Mouse (Mus musculus) activated CD4-positive, CD25-positive, alpha-beta regulatory T cell, adult 4 months (primary cell): ENCODE results near the gene Plcb1. TPM values are rescaled to one million over a fixed set of nuclear protein-coding genes. Genes with fewer than 3 reads are reported as not detected.

Experiments
- ATAC-seq: one replicate; pipeline ENCODE4 v1.8.0; 2017
- polyA plus RNA-seq, 2 experiments: library from polyadenylated mRNA; unstranded; fragments of 100-300 nt; shearing (Covaris generic); gene quantifications; one replicate each; pipeline ENCODE4 v1.2.1; 2017

The Plcb1 gene
- polyA plus RNA-seq, 2 experiments from 2014 or later, result not detected

DNA sequence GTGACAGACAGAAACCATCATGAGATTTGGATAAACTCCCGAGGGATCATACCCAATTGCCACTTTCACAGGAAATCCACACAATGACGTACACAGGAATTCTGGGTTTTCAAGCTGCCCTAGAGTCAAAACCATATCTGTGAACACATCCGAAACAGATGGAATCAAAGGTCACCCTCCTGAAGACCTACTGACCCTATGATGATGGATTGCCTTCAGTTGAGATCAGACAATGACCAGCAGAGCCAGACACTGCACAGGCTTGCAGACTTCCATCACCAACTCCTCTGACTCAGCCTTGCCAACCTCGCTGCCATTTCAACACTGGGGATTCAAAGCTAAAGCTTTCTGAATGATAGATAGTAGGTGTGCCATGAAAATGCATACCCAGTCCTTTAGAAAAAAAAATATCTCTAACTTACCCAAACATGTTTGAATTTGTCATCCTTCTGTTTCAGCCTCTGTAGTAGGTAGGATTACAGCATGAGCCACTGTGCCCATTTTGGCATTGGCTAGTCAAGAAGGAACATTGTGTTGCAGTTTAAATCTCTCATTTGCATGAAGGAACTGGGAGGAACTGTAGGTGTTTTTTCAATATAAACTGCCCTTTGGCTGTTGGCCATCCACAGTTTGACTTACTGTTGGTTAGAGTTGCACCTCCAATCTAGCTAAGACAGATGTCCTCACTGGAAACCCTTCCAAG, 429.0 kb downstream of the Plcb1 start:
- ATAC-seq, result no peak

DNA sequence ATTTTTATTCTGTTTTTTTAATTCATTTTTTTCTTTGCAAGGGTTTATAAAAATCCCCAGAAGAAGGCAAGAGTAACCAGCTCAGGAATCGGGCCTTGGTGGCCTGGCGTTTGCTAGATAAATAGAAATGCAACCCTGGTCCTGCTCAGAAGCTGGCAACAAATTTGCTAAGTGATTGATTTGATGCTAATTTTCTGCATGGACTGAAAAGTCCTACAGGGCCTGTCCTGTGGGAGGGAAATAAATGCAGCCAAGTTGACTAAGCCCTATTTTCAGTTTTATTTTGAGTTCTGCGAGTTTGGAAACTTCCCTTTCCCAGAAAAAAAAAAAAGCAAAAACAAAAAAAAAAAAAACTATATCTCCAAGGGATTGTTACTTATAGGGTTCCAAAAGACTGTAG, 433.5 kb downstream of the Plcb1 start:
- no peak for ATAC-seq

DNA sequence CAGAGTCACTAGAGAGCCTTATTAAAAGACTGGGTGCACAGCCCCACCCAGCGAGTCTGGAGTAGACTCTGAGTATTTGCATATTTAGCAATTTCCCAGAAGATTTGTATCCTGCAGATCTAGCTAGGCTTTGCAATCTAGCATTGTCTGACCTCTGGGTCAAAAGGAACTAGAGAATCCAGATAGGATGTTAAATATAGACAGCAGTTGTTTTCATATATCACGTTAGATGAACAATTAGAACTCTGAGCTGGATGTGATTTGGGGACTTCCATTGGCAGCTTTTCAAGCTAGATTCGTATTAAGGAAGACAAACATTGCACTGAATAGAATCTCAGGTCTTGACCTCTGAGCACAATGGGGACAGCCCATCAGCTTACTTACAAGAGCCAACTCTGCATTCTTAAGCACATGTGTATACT, 439.7 kb downstream of the Plcb1 start:
- ATAC-seq, result no peak

DNA sequence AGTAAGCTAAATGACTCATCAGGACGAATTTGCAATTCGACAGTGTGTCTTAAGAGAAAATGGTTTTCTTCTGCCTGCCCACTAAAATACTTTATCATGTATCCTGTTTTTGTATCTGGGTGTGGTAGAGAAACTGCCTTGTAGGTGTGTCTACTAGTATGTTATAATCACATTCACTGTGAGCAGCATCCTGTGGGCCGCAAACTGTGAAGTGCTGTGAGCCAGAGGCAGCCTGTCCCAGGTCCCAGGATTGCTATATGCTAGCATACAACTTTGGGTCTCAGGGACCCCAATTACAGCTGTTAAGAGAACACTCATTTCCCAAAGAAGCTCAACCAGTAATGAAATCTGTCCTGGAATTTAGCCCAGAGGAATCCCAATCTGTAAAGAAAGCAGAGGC, 444.4 kb downstream of the Plcb1 start:
- ATAC-seq, result no peak

DNA sequence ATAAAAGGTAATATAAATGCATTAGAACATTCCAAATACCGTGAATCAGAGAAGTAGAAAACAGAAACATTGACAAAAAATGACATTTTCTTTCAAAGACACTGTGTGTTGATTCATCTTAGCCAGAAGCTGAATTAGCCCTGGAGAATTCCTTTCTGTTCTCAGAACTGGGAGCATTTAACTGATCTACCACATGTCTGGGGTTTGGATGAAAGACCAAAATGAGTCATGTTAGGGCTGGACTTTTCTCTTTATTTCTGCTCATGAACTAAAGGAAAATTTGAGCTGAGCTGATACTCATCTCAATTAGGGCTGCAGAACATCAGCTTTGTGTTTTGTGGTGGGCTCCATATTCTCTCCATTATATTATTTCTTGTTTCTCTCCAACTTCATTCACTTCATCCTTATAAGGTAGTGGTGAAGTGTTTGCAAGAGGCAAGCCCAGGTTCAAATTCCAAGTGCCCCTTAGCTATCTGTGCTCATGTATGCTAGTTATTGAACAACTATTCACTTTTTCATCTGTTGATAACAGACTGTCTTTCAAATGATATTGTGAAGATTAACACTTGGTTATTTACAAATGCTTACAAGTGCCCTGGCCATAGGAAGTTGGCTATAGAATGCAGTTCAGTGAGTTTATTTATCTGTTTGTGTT, 456.9 kb downstream of the Plcb1 start:
- ATAC-seq, result no peak

DNA sequence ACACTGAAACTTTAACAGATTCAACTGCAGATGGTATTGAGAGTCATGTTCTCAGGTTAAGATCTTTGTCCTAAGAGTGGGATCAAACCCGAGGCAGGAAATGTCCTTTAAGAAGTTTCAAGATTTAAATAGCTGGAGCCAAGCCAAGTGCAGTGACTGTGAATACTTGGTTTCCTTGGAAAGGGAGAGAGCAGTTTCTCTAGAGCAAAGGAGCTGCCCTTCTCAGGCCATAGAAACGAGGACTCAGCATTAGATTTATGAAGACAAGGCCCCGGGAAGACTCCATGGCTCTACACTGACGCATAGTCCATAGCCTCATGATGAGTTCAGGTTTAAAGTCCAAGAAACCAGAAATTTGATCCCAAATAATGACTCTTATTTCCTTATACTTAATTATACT, 457.9 kb downstream of the Plcb1 start:
- no peak for ATAC-seq

DNA sequence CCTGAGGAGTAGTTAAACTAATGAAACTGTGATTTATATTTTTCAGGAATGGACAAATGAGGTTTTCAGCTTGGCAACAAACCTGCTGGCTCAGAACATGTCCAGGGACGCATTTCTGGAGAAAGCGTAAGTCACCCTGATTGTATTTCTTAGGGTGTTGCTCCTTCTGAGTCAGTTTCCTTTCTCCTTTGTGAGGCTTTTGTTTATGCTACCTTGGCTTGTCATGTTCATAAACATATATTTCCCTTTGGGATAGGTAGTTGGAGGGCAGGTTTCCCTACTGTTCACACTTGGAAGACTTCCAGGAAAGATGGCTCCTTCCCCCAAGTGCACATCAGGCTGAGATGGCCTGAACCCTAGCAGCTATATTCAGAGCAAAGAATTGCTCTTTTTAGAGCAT, 464.1 kb downstream of the Plcb1 start:
- ATAC-seq, result no peak

DNA sequence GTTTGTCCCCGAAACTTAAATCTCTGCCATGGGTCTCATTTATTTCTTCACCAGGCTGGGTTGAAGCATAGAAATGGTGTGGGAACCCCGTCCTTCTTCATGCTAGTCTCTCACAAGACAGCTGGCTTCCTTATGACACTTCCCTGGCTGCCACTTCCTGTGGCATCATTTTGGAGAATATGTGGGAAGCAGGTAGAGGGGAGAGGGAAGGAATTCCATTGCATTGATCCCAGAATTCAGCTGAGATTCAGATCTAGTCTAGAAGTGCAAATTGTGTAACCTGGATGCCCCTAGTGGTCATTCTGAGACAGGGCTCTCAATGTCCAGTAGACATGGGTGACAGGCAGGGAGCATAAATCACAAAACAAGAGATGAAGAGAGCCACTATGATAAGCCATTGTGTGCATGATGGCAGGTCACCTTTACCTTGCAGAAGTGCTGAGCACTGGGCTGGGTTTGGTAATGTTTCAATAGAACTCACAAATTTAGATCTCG, 466.0 kb downstream of the Plcb1 start:
- no peak for ATAC-seq

DNA sequence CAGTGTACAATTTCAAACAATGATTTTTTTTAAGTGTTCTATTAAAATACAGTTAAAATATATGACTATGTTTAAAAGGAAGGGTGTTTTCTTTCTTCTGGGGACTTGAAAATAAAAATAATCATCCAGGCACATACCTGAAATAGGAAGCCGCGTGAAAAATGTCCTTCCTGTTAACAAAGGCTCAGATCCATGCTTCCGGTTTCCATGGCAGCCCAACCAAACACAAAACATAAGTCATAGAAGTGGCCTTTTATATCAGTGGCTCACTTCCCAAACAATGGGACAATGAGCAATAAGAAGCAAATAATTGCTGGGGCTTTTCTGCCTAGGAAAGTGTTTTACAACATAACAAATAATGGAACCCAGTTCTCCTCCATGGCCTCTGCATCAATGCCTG, 473.3 kb downstream of the Plcb1 start:
- ATAC-seq, result no peak

DNA sequence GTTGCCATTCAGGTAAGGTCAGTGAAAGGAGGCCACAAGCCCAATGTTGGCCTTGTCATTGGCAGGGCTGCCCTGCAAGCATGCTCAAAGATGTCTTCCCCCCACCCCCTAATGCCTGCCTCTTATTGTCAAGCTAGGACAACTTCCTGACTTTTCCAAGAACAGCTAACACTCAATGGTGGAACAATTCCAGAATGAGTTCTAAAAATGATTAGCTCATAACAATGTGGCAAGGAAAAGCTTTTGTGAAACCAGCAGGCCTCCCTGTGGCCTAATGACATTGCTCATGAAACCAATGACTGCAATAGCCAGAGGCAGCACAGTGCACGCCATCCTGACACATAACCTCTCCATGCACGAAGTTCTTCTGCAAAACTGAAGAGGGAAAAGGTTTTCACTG, 478.1 kb downstream of the Plcb1 start:
- no peak for ATAC-seq

DNA sequence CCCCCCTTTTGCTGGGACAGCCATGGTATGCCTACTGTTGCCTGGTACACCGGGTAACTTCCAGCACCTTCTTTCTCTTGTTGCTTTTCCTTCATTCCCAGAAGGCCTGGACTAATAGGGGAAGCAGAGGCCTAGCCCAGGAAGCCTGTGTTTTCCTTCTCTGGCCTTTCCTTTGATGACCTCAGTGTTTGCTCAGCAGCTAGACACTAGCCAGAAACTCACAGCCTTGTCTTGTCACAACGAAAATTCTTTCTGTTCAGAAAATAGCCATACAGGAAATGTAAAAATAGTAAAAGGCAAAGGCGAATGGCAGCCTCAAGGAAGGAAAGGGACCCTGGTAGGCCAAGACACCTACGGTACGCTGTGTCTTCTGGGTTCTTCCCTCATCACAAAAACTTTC, 489.1 kb downstream of the Plcb1 start:
- ATAC-seq, result no peak

DNA sequence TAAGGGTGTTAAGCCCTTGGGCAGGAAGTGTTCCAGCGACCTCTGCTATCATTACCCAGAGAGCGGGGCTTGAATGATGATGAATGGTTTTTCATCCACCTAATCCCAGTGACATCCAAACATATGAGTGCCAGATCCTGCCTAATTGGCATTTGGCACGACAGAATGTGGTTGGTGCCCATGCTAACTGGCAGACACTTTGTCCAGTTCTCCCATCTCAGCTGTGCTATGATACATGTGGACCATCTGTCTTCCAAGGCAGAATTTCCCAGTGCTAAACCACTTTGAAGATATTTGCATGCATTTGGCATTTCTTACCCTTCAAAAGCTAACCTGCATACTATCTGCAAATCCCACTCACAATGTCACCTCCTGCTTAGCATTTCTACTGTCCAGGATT, 492.6 kb downstream of the Plcb1 start:
- no peak for ATAC-seq

DNA sequence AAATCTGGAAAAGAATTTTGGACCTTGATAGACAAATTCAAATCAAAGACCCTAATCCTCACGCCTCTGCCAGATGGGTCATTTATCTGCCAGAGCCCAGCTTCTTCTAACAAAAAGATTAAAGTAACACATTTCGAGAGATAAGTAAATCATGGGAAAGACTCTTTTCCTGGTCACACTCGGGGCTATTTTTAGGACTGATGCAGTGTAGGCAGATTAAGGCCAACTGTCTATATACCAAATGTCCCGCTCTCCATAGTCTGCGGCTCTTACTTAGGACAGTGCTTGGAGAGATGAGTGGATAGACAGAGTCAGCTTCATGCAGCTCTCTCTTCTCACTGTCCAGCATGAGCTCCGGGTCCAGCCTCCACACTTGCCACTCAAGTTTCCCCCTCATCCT, 493.2 kb downstream of the Plcb1 start:
- no peak for ATAC-seq

DNA sequence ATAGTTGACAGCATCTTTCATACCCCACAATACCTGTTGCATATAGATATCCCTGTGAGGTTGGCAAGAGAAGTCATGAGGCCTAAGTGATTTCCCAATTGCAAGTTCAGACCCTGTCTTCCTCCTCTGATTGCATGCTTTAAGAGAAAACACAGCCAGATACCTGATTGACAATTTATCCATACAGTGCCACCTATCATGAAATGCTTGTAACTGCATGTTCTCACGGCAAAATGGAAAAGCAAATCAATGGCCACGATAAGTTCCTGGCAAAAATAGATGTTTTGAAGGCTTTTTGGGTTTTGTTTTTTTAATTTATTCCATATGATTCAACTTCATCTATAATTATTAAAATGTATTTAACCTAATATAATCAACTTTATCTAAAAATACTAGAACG, 497.9 kb downstream of the Plcb1 start:
- ATAC-seq, result no peak

DNA sequence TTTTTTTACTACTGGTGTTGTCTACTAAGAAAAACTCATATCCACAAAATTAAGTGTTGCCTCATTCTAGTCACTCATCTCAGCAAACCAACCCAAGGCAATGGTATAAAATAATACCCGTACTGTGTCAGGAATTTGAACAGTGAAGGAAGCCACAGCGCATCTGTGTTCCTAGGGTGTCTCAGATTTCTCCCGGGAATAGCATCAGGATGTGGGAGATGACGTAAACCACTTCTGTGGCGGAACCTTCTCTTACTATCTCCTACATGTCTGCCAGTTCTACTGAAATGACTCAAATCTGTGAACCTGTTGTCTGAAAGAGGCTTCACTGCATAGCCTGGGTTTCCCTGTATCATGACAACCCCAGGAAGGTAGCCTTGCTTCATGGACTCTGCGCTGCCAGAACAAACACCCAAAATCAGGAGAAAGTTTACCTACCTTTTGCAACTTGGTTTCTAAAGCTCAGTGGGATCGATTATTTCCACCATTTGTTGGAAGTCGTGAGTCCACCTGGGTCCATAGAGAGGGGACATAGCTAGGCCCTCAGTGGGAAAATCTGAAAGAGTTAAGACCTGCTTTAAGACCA, 510.4 kb downstream of the Plcb1 start:
- ATAC-seq, result no peak

DNA sequence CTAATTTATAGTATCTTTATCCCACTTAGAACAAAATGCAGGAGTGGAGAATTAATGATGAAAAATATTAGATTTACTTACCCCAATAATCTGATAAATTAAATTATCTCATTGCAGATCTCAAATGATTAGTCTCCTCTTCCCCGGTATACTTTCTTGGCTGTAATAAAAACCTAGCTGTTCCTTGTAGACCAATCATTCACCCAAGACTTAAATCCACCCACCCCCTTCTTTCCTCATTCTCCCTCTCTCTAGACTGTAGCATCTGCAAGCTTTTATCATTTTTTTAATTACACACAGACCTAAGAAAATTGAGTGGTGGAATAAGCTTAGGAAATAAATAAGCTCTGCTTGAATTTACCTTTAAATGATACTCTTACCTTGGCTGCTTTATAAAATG, 514.6 kb downstream of the Plcb1 start:
- ATAC-seq, result no peak

DNA sequence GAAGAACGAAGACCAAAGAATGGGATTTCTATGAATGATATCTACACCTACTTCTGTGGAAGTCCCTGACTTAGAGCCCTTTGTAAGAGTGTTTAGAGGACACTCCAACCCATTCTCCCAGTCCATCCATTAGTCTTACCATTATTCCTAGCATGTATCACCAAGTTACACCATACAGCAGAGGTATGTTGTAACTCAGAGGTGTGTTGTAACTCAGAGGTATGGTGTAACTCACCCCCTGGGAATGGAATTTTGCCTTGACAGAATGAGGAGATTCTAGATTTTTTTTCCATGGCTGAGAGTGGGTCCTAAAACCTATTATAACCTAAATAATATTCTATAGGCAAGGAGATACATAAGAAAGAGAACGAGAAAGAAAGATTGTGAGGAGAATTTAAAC, 516.6 kb downstream of the Plcb1 start:
- ATAC-seq, result no peak

DNA sequence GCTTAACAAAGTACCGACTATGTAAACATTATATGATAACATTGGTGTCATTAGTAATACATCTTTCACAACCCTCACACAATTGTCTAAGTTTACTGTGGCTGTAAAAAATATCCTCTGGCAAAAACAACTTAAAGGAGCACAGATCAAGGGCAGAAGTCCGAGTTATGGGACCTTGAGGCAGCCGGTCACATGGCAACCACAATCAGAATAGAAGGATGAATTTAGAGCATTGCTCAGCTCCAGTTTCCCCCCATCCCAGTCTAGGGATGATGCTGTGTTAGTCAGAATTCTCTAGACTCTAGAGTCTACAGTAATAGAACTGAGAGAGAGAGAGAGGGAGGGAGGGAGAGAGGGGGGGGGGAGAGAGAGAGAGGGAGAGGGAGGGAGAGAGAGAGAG, 519.3 kb downstream of the Plcb1 start:
- ATAC-seq, result no peak

DNA sequence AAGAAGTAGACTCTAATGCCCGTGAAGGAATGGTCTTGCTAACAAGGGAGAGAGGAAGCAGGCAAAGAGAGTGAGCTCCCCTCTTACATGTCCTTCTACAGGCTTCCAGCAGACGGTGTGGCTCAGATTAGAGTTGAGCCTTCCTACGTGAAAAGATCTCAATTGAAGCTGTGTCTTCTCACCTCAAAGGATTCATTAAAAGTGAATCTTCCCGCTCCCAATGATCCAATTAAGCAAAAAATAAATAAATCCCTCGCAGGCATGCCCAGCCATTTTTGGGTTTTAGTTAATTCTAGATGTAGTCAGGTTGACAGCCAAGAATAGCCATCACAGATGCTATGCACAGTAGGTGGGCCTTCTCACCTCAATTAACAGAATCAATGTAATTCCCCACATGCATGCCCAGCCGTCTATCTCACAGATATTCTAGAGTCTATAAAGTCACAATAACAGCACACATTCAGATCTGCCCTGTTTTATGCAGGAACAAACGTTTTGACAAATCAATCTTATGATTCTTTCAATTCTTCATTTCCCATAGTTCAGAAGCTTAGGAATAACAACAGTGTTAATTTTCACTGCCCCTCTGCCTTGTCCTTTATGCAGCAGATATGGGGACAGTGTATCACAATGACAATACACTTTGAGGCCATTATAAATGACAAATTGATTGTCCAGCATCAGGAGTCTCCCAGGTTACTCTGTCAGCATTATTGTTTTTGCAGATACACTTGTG, 520.0 kb downstream of the Plcb1 start:
- no peak for ATAC-seq

DNA sequence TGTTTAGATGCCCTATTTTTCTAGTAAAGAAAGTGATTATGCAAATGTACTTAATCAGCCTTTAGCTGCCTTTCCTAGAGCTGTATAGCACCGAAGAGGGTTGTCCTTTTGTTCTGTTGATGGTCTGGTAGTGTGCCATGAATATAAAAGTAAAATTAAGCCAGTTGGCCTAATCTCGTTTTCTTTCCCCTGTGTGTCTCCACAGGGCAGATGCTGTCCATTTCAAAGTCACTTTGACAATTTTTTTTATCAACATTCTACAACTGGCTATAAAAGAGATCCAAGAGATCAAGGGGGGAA, 520.6 kb downstream of the Plcb1 start:
- no peak for ATAC-seq

DNA sequence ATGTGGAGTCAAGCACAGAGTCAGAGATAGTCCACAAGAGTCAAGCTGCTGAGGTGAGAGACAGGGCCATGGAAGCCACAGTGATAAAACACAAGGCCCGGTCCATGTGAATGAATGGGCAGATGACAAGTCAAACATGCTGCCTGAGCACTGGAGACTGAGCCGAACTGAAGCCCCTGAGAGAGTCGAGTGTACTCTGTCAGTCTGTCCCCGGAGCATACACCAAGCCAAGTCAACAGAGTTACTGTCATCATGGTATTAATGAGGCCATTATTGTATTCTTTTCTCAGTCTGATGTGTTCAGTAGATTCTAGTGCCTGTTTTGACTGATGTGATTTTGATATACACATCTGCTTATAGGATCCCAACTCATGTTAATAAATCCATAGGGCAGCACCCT, 521.9 kb downstream of the Plcb1 start:
- no peak for ATAC-seq

DNA sequence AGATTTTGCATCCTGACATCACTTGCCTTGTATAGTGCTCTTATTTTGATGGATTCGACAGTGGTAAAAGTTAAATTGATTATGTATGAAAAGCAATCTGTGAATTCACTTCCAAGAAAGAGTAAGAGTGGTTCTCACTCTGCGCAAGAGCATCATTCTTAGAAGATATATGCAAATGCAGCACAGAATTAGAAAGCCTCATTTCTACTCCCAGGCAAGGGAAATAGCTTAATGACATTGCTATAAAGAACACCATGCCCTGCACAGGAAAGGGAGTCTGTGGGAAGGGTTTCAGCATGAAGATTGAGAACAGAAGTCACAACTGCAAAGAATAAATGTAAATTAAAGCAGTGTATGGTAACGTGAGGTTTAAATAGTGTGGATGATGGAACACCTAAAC, 530.1 kb downstream of the Plcb1 start:
- no peak for ATAC-seq

DNA sequence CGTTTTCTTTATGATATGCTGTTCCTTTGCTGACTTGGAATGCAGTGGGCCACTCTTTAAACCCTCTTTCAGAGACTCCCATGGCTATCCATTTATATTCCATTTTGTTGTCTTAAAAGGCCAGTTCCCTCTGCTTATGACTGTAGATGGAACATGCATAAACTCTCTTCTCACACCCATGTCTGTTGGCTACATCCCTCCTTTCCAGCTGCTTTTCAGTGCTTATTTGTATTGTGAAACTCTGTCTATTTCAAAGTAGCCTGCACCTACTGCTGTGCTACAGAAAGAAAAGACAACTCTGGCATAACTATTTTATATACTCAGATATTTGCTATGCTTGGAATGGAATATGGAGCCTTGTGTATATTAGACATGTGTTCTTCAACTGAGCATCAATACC, 532.3 kb downstream of the Plcb1 start:
- no peak for ATAC-seq
